Mouse (Mus musculus) kidney, postnatal 36 days (tissue): ENCODE measurements around the gene Muc1.

Source experiments
- DNase-seq, 2 experiments: peaks; one replicate each; pipeline ENCODE4 v3.0.0; 2021 to 2022; ENCODE audit warnings: mixed read lengths in 2 of 2

Muc1 gene

DNA sequence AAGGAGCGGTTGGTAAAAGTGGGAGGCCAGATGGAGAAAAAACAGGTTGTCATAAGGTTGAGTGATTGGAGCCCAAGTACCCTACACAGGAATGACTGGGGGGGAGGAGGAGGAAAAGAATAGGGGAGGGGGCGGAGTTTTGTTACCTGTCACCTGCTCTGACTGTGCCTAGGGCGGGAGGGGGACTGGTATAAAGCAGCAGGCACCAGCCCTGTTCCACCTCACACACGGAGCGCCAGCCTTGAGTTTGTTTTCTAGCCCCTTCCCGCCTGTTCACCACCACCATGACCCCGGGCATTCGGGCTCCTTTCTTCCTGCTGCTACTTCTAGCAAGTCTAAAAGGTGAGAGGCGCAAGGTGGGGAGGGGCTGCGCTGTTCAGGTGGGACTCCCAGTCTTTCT, at the start of gene Muc1:
Gene Muc1, plus strand, starts transcription at position 222 of the 400 bp plus-strand sequence.
- DNase-seq = peak; percentile 48 to 51

DNA sequence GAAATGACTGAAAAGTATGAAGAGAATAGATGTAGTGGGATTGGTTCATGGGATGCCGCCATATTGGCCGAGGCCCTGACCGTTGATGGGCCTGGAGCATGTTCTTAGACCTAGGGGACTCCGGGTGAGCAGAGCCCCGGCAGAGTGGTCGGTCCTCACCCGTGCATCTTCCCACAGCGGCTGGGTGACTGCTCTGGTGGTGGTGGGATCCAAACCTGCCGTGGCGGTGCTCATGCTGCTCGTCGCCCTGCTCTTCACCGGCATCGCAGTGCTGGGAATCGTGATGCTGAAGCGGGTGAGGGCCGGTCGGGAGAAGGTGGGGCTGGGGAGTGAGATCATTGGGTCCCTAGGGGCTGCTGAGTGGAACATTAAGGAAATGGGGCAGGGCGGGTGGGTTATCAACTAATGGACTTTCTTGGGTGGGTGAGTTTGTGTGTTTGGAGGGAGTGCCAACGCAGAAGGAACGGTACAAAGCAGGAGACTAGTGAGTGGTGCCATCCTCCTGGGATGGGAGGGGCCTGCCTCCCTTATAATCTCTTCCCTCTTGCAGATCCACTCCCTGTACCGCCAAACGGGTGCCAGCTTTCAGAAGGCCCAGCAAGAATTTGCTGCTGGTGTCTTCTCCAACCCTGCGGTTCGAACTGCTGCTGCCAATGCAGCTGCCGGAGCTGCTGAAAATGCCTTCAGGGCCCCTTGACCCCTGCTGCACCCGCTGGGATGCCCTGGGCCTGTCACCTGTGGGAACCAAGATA, 46.9 kb upstream of the Muc1 start:
- DNase-seq = no peak

DNA sequence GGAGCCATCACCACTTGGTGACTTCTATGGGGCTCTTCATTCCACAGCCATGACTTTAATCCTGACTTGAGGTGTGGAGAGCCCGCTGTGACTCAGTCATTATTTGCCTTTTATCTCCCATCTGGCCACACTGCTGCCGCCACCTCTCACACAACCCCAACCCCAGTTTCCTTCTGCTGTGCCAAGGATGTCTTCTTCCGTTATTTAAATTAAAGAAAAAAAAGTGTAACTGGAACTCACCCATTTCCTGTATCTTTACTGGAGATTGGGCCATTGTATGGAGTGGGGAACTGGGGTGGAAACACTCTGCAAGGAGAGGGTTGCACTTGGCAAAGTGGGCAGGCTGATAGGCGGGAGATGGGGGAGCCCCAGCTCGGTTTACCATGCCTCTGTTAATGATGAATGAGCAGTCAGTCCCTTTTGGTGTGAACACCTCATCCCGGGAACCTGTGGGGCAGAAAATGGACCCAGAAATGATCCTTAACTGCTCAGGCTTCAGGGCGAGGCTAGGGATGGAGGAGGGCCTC, 46.3 kb upstream of the Muc1 start:
- DNase-seq = no peak

DNA sequence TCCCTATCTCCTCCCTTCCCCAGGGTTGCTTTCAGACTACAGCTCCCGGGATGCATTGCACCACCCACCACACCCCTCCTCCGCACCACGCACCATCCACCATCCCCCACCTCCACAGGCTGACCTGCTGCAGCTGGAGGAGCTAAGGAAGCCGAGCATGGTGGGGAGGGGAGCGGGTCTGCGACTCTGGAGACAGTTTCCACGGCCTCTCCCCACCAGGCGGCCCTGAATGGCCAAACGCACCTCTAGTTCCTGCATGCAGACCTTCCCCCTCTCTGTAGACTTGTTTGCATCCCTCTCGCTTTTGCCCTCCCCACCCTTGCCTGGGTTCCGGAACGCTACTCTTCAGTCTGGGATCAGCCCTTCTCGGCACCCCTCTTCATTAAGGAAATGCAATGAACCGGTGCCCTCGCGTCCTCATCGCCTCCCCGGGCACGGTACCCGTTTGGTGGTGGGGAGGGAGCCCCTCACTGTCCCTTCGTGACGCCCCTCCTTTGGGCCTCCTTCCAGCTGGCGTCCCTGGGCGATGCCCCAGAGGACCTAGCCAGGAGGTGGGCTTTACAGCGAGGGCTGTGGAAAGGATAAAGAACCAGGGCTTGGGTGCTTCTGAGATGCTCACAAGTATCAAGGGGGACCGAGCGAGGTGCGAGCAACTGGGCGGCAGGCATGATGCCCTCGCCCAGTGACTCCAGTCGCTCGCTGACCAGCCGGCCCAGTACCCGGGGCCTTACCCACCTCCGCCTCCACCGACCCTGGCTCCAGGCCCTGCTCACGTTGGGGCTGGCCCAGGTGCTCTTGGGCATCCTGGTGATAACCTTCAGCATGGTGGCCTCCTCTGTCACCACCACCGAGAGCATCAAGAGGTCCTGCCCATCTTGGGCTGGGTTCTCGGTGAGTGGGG, 45.5 kb upstream of the Muc1 start, which contains the start of gene Fam189b:
Gene Fam189b, plus strand, starts transcription at position 86 of the 901 bp plus-strand sequence.
- DNase-seq = peak; percentile 85 to 90

DNA sequence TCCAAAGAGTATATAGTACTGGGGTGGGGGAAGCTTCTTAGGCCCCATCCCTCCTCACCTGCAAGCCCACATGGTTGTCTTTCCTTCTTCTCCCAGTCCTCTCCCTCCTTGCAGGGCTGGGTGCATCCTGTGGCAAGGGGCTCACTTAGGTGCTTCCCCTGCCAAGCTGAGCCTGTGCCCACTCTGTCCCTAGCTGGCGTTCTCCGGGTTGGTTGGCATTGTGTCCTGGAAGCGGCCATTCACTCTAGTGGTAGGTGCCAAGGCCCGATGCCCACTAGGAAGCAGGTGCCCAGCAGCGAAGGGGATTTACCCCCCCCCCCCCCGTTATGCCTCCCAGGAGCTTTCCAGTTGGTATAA, 44.9 kb upstream of the Muc1 start:
- DNase-seq = no peak

DNA sequence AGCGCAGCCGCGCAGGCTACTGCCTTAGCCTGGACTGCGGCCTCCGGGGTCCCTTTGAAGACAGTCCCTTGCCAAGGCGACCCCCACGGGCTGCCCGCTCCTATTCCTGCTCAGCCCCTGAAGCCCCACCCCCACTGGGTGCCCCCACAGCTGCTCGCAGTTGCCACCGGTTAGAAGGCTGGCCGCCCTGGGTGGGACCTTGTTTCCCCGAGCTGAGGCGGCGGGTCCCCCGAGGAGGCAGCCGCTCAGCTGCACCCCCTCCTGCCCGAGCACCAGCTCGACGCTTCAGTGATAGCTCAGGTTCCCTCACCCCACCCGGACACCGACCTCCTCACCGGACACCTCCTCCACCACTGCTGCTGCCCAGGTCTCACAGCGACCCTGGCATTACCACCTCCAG, 41.7 kb upstream of the Muc1 start:
- no peak for DNase-seq

DNA sequence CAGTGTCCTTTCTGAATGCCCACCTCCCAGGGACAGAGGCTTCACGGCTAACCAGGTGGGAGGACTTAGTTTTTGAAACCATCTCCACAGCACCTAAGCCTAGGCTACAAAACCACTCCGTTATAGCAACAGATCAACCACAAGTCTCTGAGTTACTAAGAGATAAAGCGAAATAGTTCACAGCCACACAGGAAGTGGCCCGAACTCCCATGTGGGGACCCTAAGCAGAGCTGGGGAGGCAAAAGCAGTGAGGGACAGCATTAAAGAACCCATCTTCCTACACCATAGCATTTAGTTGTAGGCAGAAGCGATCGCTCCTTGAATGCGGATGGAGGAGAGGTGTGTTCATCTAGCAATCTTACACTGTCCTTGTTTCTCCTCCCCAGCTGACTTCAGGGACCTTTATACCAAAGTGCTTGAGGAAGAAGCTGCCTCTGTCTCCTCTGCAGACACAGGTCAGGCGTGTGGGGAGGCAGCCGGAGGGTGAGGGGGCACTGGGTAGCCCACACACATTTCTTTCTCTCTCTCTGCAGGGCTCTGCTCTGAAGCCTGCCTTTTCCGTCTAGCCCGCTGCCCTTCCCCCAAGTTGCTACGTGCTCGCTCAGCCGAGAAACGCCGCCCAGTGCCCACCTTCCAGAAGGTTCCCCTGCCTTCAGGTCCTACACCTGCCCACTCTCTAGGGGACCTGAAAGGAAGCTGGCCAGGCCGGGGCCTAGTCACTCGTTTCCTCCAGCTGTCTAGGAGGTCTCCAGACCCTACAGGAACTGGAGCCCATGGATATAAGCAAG, 41.0 kb upstream of the Muc1 start:
- no peak for DNase-seq

DNA sequence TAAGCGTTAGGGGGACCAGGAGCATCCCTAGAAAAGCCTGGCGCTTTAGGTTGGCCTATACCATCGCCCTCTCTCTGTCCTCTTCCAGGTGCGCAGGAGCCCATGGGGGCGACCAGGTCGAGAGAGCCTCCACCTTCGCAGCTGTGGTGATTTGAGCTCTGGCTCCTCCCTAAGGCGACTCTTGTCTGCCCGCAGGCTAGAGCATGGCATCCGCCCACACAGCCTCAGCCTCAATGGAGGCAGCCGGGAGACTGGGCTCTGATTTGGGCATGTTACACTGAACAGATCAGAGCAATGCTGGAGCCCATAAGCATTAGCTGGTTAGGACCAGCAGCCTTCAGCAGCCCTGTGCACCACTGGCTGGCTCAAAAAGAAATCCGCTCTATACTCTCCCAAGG, 40.4 kb upstream of the Muc1 start:
- no peak for DNase-seq

DNA sequence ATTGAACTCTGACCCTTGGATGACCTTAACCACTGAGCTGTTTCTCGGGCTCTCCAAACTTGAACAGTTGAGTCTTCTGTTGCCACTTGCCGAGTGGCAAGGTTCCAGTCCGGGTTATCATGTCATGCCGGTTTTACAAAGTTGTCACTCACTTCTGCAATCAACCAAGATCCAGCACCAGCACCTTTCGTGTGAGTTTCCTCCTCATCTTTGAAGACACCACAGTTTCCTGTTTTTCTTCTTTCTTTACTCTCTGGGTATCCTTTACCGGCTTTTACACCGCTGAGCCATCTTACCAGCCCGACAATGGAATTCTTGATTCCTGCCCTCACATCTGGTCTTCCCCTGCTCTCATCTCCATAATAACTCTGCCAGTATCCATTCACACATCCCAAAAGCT, 38.4 kb upstream of the Muc1 start:
- DNase-seq = no peak

DNA sequence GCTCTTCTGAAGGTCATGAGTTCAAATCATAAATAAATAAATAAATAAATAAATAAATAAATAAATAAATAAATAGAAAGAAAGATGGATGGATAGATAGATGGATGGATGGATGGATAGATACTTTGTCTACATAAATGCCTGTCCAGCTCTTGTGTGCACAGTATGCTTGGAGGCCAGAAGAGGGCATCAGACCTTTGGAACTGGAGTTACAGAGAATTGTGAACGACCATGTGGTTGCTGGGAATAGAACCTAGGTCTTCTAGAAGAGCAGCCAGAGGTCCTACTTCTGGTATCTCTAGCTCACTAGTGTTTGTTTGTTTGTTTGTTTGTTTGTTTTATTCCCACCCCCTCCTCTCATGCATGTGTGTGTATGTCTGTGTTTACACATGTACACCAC, 35.5 kb upstream of the Muc1 start:
- no peak for DNase-seq

DNA sequence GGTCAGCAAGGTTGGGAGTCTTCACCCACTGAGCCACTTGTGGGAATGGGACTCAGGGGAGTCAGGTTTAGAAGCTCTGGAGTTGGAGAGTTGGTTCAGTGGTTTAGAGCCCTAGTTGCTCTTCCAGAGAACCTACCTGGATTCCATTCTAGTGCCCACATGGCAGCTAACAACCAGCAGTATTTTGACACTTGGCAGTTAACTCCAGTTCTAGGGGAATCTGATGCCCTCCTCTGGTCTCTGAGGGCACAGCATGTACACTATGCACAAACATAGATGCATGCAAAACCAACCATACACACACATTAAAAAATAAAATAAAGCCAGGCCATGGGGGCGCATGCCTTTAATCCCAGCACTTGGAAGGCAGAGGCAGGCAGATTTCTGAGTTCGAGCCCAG, 35.0 kb upstream of the Muc1 start:
- peak; percentile 44 to 61 for DNase-seq

DNA sequence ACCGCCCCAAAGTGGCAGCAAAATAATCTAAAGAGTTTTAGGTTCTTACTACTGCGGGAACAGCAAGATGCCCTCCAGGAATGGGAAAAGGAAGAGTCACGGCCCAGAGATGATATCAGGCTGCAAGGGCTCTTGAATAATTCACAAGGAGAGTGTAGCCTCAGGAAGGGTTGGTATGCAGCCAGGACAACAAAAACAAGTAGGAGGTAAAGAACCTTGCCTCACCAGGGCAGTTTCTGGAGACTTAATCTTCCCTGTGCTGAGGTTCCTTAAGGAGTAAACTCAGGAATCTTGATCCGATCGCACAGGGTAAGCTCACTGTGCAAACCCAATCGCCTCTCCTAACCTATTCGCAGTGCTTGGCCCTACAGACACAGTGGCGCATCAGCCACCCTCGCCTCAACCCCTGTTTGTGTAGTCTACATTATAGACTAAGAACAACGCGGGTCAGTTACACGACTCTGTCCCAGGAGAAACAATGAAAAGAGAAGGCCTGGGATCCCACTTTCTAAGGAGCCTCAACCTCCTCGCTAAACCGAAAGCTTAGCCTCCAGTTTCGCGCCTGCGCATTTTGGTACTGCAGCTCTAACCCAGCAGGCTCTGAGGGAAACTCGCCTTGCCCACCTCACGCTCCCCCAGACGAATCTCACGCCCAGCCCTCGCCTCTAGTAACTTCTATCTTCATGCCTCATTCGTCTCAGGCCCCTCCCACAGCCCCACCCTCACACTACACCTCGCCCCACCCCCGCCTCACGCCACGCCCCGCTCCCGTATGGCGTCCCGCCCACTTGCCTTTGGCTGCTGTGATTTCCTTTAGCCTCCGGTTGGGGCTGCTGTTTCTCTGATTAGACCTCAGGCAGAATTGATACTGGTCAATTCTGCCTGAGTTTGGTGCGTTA, 32.6 kb upstream of the Muc1 start:
- DNase-seq = peak; percentile 92 to 94

DNA sequence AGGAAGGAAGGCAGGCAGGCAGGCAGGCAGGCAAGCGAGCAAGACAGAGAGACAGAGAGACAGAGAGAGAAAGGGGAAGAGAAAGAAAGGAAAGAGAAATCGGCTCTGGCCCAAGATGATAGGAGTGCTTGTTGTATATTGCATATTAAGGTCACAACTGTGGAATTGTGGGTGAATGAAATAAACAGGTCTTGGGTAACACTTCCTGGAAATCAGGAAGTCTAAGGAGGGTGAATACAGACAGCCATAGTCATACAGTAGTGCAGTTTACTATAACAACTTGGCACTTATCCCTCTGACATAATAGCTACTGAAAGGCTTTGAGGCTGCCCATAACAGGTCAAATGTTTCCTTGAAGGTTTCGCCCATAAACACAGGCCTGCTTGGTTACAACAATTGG, 29.0 kb upstream of the Muc1 start:
- no peak for DNase-seq

DNA sequence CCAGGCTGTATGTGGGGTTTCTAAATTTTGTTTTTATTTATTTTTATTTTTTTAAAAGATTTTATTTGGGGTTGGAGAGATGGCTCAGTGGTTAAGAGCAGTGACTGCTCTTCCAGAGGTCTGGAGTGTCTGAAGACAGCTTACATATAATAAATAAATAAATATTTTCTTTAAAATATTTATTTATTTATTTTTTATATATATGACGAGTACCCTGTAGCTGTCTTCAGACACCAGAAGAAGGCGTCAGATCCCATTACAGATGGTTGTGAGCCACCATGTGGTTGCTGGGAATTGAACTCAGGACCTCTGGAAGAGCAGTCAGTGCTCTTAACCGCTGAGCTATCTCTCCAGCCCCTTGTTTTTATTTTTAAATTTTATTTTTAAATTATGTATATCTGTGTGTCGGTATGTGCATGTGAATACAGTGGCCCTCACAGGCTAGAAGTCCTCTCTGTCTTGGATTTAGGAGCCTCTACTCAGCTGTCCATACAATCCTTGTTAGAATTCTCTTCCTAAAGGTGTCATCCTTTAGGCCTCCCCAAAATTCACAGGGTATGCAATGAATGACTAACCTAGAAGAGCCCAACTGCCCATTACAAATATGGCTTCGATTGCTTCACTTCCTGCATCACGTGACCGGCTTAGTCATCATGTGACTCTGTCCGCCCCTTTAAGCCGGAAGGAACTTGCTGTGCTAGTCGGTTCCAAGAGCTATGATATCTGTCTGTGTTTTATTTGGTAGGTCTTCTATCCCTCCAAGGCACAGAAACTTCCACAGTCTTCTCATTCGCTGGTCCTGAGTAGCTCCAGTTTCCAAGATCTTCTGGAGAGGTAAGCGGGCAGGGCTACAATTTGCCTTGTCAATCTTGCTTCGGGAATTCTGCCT, 26.4 kb upstream of the Muc1 start, which contains the start of gene Gba:
Gene Gba, plus strand, starts transcription at position 676 of the 889 bp plus-strand sequence.
- peak; percentile 87 to 88 for DNase-seq

DNA sequence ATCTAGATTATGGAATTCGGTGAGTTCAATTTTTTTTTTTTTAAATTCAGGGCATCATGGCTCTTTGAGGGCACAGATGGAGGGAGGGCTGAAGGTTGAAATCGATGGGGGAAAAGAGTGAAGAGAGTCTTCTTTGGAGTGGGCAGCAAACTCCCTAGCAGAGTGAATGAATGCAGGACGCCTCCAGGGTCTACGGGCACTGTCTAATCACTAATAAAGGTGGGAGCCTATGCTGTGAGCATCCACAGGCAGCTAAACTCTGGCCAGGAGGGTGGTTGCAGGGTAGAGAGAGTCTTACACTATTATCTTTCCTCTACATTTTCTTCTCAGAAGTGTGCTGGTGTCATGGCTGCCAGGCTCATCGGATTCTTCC, 25.7 kb upstream of the Muc1 start:
- no peak for DNase-seq

DNA sequence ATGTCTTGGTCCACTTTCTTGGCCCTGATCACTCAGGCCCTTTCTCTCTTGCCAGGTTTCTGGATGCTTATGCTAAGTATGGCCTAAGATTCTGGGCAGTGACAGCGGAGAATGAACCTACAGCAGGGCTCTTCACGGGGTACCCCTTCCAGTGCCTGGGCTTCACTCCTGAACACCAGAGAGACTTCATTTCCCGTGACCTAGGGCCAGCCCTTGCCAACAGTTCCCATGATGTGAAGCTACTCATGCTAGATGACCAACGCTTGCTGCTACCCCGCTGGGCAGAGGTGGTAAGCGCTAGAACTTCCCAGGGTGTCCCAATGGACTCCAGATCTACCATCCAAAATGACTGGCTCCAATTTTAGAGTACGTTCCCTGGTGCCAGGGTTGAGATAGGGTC, 22.8 kb upstream of the Muc1 start:
- no peak for DNase-seq

DNA sequence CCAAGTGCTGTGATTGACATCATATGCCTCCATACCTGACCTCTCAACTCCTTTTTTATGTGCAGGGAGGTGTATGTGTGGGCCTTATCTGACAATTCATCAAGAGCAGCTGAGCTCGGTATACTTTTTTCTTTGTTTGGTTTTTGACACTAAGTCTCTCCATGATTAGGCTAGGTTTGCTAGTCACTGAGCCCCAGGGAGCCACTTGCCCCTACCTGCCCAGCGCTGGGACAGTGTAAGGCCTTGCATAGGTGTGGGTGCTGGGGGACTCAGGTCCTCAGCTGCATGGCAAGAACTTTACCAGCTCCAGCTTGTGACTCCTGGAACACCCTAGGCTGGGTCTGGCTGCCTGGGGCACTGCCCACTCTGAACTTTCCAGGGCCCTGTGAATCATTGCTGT, 22.2 kb upstream of the Muc1 start:
- no peak for DNase-seq

DNA sequence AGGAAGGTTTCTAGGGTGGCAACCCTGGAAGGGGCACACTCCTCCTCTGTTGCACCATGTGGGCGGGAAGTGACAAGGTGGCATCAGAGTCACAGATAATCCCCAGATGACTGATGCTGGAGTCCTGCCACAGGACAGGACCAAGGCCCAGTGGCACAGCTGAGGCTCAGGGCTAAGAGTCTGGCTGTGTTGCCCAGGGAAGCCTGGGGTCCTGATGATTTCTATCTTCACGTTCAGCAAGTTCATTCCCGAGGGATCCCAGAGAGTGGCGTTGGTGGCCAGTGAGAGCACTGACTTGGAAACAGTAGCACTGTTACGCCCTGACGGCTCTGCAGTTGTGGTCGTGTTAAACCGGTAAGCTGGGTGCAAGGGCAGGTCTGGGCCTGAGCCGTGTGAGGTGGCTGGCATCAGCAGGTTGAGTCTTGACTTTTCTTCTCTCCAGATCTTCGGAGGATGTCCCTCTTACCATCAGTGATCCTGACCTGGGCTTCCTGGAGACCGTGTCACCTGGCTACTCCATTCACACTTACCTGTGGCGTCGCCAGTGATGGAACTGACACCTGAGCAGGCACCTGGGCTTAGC, 20.7 kb upstream of the Muc1 start:
- no peak for DNase-seq

DNA sequence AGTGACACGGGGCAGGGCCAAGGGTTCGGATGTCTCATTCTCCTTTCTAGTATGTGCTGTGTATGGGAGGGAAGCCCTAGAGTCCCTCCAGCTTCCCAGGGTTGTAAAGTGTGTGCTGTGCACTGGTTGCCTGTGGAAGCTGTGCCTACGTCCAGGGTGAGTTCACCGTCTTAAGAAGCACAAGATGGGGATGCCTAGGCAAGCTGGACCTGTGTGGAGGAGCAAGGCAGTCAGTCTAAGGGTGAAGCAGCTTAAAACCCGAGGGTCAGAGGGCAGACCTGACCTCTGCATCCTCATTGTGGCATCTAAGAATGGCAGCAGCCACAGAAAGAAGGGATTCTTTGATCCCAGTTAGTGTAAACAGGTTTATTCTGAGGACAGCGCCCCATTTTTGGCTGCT, 20.1 kb upstream of the Muc1 start:
- DNase-seq = no peak

DNA sequence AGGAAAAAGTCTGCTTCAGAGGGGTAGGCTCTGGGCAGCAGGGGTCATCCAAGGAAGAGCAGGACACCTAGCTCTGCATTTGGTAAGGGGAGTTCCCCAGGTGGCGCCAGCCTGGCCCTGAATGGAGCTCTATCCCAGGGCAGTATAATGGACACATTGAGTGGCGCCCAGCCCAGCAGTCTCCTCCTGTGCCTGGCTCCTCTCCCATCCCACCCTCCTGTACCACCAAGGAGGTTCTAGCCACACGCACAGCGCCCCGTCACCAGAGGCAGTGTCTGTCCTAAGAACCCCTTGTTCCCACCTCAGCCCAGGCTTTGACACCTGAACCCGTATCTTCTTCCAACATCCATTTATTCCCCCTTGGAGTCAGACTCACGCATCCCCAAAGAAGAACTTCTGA, 19.1 kb upstream of the Muc1 start:
- DNase-seq = no peak
